Mouse (Mus musculus): ENCODE results near the gene Lce1d. TPM values are rescaled to one million over a fixed set of nuclear protein-coding genes. Genes with fewer than 3 reads are reported as not detected.
"Not testable (repeated sequence)": the region's sequence is repeated elsewhere in the genome, so short reads cannot be mapped to it uniquely, and the experiment has no call there.

The Lce1d gene
- total and polyA plus RNA-seq, 2 experiments from 2014 or later = not detected

GRCm38 (mm10) chr3:92691688-92692087, 4.7 kb upstream of the Lce1d start:
- no peak for ATAC-seq (ENCODE audit: insufficient read depth, low read depth)
- H3K4me2 ChIP-seq (ENCODE audit: low read depth, low read length) = no peak overlapping the region

GRCm38 (mm10) chr3:92689154-92689553, 2.1 kb upstream of the Lce1d start:
- not testable (repeated sequence) for DNase-seq (ENCODE audit: low spot score); H3K4me3 ChIP-seq (ENCODE audit: low read depth, low read length); H3K4me1 ChIP-seq (ENCODE audit: control insufficient read depth, insufficient read depth); ATAC-seq (ENCODE audit: insufficient read depth, low read depth); H3K9ac ChIP-seq (replicated peaks; ENCODE audit: low read depth, low read length); H3K27ac ChIP-seq (ENCODE audit: low read depth); H3K4me2 ChIP-seq (ENCODE audit: low read depth, low read length); H3K9me3 ChIP-seq (replicated peaks; ENCODE audit: control insufficient read depth, low read length); H3K36me3 ChIP-seq (replicated peaks; ENCODE audit: control insufficient read depth, insufficient read depth, low read length); H3K27me3 ChIP-seq (ENCODE audit: control insufficient read depth, insufficient read depth, low read length)
- 55% methylated on average over 16 of the region's 16 CpGs for WGBS

More at GRCm38 (mm10) chr3:92691688-92692087, 4.7 kb upstream of the Lce1d start:
- Histone ChIP-seq H3K36me3 (replicated peaks; ENCODE audit: control insufficient read depth, insufficient read depth, low read length) (no peaks in the 10 kb centered on the region), H3K9ac (replicated peaks; ENCODE audit: low read depth, low read length) (no peak overlapping the region), H3K27me3 (ENCODE audit: control insufficient read depth, insufficient read depth, low read length) (no peaks in the 10 kb centered on the region), H3K4me3 (ENCODE audit: low read depth, low read length) (no peak overlapping the region), H3K27ac (ENCODE audit: low read depth) (no peak overlapping the region), H3K4me1 (ENCODE audit: control insufficient read depth, insufficient read depth) (no peaks in the 10 kb centered on the region), H3K9me3 (replicated peaks; ENCODE audit: control insufficient read depth, low read length) (no peaks in the 10 kb centered on the region)
- TF ChIP-seq CTCF (IDR thresholded peaks at IDR 0.05; ENCODE audit: low read depth) = no peak
- no peak for TF ChIP-seq EP300 (IDR thresholded peaks at IDR 0.05; ENCODE audit: low read depth)
- no peak for DNase-seq (ENCODE audit: low spot score)

GRCm38 (mm10) chr3:92678947-92679346, 8.1 kb downstream of the Lce1d start, which contains the start of gene Lce1c:
TSS of gene Lce1c (plus strand) at chr3:92679247.
- no peaks in the 10 kb centered on the region for H3K27me3 ChIP-seq (ENCODE audit: control insufficient read depth, insufficient read depth, low read length)
- DNase-seq (ENCODE audit: low spot score) = no peak
- no peak for ATAC-seq (ENCODE audit: insufficient read depth, low read depth)
- no peak for TF ChIP-seq CTCF (IDR thresholded peaks at IDR 0.05; ENCODE audit: low read depth)
- no peak for TF ChIP-seq EP300 (IDR thresholded peaks at IDR 0.05; ENCODE audit: low read depth)
- no peak within 1 kb of the TSS for H3K9ac ChIP-seq (replicated peaks; ENCODE audit: low read depth, low read length)
- H3K27ac ChIP-seq (ENCODE audit: low read depth) = no peak within 1 kb of the TSS
- H3K4me2 ChIP-seq (ENCODE audit: low read depth, low read length) = no peak within 1 kb of the TSS
- H3K9me3 ChIP-seq (replicated peaks; ENCODE audit: control insufficient read depth, low read length) = no peaks in the 10 kb centered on the region
- no peak within 1 kb of the TSS for H3K4me3 ChIP-seq (ENCODE audit: low read depth, low read length)
- 78% methylated on average over 4 of the region's 4 CpGs for WGBS
- no peaks in the 10 kb centered on the region for H3K4me1 ChIP-seq (ENCODE audit: control insufficient read depth, insufficient read depth)
- H3K36me3 ChIP-seq (replicated peaks; ENCODE audit: control insufficient read depth, insufficient read depth, low read length) = no peaks in the 10 kb centered on the region

- no peak for ATAC-seq (ENCODE audit: insufficient read depth, low read depth)
- no peak for TF ChIP-seq CTCF (IDR thresholded peaks at IDR 0.05; ENCODE audit: low read depth)
- TF ChIP-seq EP300 (IDR thresholded peaks at IDR 0.05; ENCODE audit: low read depth) = no peak
- no peaks in the 10 kb centered on the region for H3K27me3 ChIP-seq (ENCODE audit: control insufficient read depth, insufficient read depth, low read length)
- DNase-seq (ENCODE audit: low spot score) = no peak
- no peak within 1 kb of the TSS for H3K4me2 ChIP-seq (ENCODE audit: low read depth, low read length)
- no peak within 1 kb of the TSS for H3K9ac ChIP-seq (replicated peaks; ENCODE audit: low read depth, low read length)
- H3K27ac ChIP-seq (ENCODE audit: low read depth) = no peak within 1 kb of the TSS
- H3K4me3 ChIP-seq (ENCODE audit: low read depth, low read length) = no peak within 1 kb of the TSS
- H3K4me1 ChIP-seq (ENCODE audit: control insufficient read depth, insufficient read depth) = no peaks in the 10 kb centered on the region
- H3K36me3 ChIP-seq (replicated peaks; ENCODE audit: control insufficient read depth, insufficient read depth, low read length) = no peaks in the 10 kb centered on the region
- H3K9me3 ChIP-seq (replicated peaks; ENCODE audit: control insufficient read depth, low read length) = no peaks in the 10 kb centered on the region
Observed at GRCm38 (mm10) chr3:92670215-92670614, 16.8 kb downstream of the Lce1d start, which contains the start of gene Lce1a2. TSS of gene Lce1a2 (minus strand) at chr3:92670315.

DNA sequence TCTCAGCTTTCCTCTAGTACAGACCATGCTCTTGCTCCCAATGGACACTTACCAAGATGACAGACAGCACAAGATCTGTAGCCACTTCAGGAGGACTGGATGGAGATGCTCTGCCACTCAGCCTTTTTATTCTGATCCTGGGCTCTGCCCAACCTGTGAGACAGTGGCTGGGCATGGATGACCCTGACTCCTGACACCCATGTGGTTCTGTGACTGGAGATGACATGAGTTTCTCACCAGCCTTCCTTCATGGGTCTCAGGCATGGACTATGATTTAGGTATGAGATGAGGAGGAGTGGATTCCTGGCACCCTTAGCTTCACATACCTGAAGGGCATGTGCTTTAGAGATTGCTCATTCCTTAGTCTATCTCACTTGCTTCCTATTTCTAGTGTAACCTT, 30.2 kb downstream of the Lce1d start, which contains the start of gene Lce1b:
Gene Lce1b, minus strand, starts transcription at position 101 of the 400 bp plus-strand sequence.
- Histone ChIP-seq H3K4me1 (ENCODE audit: control insufficient read depth, insufficient read depth) (no peaks in the 10 kb centered on the region), H3K36me3 (replicated peaks; ENCODE audit: control insufficient read depth, insufficient read depth, low read length) (no peaks in the 10 kb centered on the region), H3K9me3 (replicated peaks; ENCODE audit: control insufficient read depth, low read length) (no peaks in the 10 kb centered on the region), H3K9ac (replicated peaks; ENCODE audit: low read depth, low read length) (no peak within 1 kb of the TSS), H3K4me2 (ENCODE audit: low read depth, low read length) (no peak within 1 kb of the TSS), H3K27me3 (ENCODE audit: control insufficient read depth, insufficient read depth, low read length) (no peaks in the 10 kb centered on the region), H3K4me3 (ENCODE audit: low read depth, low read length) (no peak within 1 kb of the TSS), H3K27ac (ENCODE audit: low read depth) (no peak within 1 kb of the TSS)
- no peak for ATAC-seq (ENCODE audit: insufficient read depth, low read depth)
- no peak for DNase-seq (ENCODE audit: low spot score)
- TF ChIP-seq CTCF (IDR thresholded peaks at IDR 0.05; ENCODE audit: low read depth) (no peak), EP300 (IDR thresholded peaks at IDR 0.05; ENCODE audit: low read depth) (no peak)

GRCm38 (mm10) chr3:92648207-92648606, 38.8 kb downstream of the Lce1d start, which contains the start of gene Lce1a1:
TSS of gene Lce1a1 (minus strand) at chr3:92648307.
- no peak for ATAC-seq (ENCODE audit: insufficient read depth, low read depth)
- no peaks in the 10 kb centered on the region for H3K9me3 ChIP-seq (replicated peaks; ENCODE audit: control insufficient read depth, low read length)
- TF ChIP-seq EP300 (IDR thresholded peaks at IDR 0.05; ENCODE audit: low read depth) = no peak
- H3K36me3 ChIP-seq (replicated peaks; ENCODE audit: control insufficient read depth, insufficient read depth, low read length) = no peaks in the 10 kb centered on the region
- no peak within 1 kb of the TSS for H3K9ac ChIP-seq (replicated peaks; ENCODE audit: low read depth, low read length)
- no peaks in the 10 kb centered on the region for H3K27me3 ChIP-seq (ENCODE audit: control insufficient read depth, insufficient read depth, low read length)
- H3K27ac ChIP-seq (ENCODE audit: low read depth) = no peak within 1 kb of the TSS
- H3K4me1 ChIP-seq (ENCODE audit: control insufficient read depth, insufficient read depth) = no peaks in the 10 kb centered on the region
- WGBS = 88% methylated on average over 1 of the region's 1 CpGs
- H3K4me2 ChIP-seq (ENCODE audit: low read depth, low read length) = no peak within 1 kb of the TSS
- no peak for DNase-seq (ENCODE audit: low spot score)
- no peak within 1 kb of the TSS for H3K4me3 ChIP-seq (ENCODE audit: low read depth, low read length)
